Mouse (Mus musculus) lung, adult 2 months (tissue): ENCODE measurements around the gene Bcas3. TPM values are rescaled to one million over a fixed set of nuclear protein-coding genes. Genes with fewer than 3 reads are reported as not detected.

Experiments
- DNase-seq: peaks from one replicate; pipeline ENCODE4 v3.0.0; 2022
- H3K4me1 ChIP-seq: fragments of 200-500 bp; 2 replicates; pipeline ENCODE4 v1.6.1; 2011; ENCODE audit warnings: low read length; ENCODE audit not compliant: control insufficient read depth, insufficient read depth
- H3K4me3 ChIP-seq: fragments of 200-500 bp; replicated peaks from 2 replicates; pipeline ENCODE3; 2011; ENCODE audit warnings: low read depth, mild to moderate bottlenecking, control low read depth, low read length; ENCODE audit errors: extremely low read depth
- CTCF ChIP-seq: fragments of 200-500 bp; IDR thresholded peaks from 2 replicates; pipeline ENCODE4 v1.5.1; 2011; ENCODE audit warnings: mild to moderate bottlenecking, low read length, control low read depth; ENCODE audit not compliant: insufficient read depth
- POLR2A ChIP-seq: fragments of 200-500 bp; IDR thresholded peaks from 2 replicates; pipeline ENCODE4 v1.6.1; 2011; ENCODE audit warnings: low read depth, mild to moderate bottlenecking, control low read depth, low read length, borderline replicate concordance; ENCODE audit errors: extremely low read depth
- WGBS: fragments of 180-500 bp; shearing (Covaris S2); methylation state at CpG from one replicate; pipeline ENCODE4 v1.1.7; 2018; 5-methylcytosine and 5-hydroxymethylcytosine counted together
- polyA plus RNA-seq: library from polyadenylated mRNA; depleted of rRNA; stranded (reverse); fragments of >200 nt; gene quantifications from 2 replicates; pipeline ENCODE4 v1.2.3, GENCODE M21; 2012

Gene Bcas3
- polyA plus RNA-seq, 1 experiment: 55.7 TPM

DNA sequence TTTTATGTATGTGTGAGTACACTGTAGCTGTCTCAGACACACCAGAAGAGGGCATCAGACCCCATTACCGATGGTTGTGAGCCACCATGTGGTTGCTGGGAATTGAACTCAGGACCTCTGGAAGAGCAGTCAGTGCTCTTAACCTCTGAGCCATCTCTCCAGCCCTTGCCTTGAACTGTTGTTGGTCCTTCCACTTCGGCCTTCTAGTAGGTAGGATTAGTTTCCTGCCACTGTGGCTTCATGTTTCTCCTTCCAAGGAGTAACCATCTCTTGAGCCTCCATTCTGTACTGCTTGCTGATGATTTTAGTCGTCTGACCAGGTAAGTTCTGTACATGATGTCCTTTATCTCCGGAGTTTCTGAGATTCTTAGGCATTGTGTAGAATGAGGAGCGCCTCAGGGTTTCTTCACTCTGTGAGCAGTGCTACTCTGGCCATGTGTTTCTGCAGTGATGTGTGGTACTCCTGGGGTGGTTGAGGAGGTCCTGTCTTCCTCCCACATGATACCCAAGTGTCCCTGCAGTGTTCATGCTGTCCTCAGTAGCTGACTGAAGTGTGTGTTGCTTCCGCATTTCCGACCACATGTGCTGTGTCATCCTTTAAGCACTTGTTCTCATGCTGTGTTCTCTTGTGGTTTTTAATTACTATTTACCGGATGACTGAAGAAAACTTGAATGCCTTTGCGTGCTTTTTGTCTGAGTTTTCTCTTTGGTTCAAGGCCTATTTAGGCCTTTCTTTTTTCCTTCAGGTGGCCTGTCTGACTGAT lies 29.2 kb upstream of the Bcas3 start:
- WGBS: 79% methylated on average over 9 of the region's 9 CpGs
- no peak overlapping the region for H3K4me3 ChIP-seq
- no peak for TF ChIP-seq CTCF
- no peak for TF ChIP-seq POLR2A
- no peak for DNase-seq
- H3K4me1 ChIP-seq: peaks cover 3% of the 10 kb centered on the region; the same call in 1 of the 2 replicates

DNA sequence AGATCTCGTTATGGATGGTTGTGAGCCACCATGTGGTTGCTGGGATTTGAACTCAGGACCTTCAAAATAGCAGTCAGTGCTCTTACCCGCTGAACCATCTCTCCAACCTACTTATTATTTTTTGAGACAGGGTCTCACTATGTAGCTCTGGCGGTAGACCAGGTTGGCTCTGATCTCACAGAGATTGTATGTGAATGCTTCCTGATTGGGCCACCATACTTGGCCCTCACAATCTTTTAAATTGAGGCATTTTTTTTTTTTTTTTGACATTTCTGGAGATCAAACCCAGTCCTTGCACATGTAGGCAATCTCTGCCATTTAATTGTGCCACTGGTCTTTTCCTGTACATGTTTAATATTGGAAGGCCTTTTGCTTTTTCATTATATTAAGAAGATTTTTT lies 24.2 kb upstream of the Bcas3 start:
- no peak for TF ChIP-seq POLR2A
- no peak for TF ChIP-seq CTCF
- WGBS: 93% methylated on average over 3 of the region's 3 CpGs
- peaks cover 4% of the 10 kb centered on the region for H3K4me1 ChIP-seq
- no peak overlapping the region for H3K4me3 ChIP-seq
- DNase-seq: no peak

DNA sequence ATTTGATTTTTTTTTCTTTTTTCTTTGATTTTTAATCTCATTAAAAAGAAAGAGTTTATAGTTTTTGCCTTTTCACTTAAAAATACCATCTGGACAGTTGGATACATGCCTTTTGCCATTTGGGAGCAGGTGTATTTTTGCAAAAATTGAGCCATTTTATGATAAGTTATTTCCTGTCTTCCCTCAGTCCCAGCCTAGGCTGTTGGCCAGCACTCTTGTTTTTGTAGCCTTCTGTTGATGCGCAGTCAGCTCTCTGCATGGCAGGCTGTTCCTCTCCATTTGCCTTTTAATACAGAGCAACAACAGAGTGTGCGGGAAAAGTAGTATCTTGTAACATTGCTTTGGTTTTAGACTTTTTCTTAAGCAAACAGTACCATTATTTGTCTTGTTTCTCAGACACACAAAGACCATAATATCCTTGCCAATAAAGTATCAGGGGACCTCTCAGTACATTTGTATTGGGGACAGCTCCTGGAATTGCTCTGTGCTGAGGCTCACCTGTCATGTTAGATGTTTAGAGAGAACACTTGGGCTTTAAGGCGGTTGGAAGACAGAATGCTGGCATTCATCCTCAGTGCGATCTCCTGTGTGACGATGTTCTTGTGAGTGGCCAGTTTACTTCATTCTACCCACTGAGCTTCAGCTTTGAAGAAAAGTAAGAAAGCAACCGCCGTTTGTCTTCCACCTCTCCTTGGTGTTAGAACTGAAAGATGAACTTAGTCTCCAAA lies 23.6 kb upstream of the Bcas3 start:
- no peak for TF ChIP-seq CTCF
- 82% methylated on average over 7 of the region's 7 CpGs for WGBS
- Histone ChIP-seq H3K4me1 (peaks cover 2% of the 10 kb centered on the region; the same call in 1 of the 2 replicates), H3K4me3 (no peak overlapping the region)
- DNase-seq: no peak

DNA sequence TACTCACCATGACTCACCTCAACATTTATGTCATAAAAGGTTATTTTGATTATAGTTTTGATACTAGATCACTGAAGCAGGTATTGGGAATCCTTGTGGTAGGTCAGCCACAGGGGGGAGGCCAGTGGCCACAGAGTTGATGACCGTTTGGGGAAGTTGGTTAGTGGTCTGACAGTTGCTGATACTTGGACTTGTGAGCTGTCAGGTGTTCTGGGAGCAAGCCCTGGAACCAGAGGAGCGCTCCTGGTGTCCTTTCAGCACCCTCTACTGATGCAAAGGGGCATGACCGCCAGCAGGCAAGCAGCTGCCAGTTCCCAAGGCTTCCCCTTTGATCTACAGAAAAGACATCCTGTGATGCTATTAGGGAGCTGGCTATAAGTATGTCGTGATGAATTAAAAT lies 18.2 kb upstream of the Bcas3 start:
- peak; percentile 39 for DNase-seq
- 51% methylated on average over 4 of the region's 4 CpGs for WGBS
- TF ChIP-seq POLR2A (no peak), CTCF (peak; percentile 66)
- Histone ChIP-seq H3K4me3 (no peak overlapping the region), H3K4me1 (no peaks in the 10 kb centered on the region)

DNA sequence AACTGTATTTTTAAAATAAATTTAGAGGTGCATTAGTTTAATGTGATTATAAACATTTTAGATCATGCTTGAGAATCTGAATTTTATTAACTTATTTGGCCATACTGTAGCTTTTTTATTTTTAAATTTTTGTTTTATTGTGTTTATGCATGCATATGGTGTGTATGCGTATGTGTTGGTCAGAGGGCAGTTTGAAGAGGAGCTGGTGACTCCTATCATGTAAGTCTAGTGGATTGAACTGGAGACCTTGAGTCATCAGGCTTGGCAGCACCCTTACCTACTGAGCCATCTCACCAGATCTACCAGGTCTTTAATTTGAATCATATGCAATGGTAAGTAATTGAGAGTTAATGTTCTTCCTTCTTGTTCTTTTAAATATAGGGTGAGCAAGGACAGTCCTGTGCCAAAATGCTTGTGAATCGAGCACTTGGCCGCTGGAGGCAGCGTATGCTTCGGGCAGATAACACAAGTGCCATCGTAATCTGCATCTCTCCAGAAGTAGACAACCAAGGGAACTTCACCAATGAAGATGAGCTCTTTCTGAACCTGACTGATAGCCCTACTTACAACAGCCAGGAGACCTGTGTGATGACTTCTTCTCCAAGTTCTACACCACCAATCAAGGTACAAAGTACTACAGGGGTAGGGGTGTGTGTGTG lies 13.7 kb upstream of the Bcas3 start:
- DNase-seq: no peak
- WGBS: 92% methylated on average over 6 of the region's 6 CpGs
- Histone ChIP-seq H3K4me3 (no peak overlapping the region), H3K4me1 (no peaks in the 10 kb centered on the region)
- no peak for TF ChIP-seq POLR2A
- TF ChIP-seq CTCF: no peak

DNA sequence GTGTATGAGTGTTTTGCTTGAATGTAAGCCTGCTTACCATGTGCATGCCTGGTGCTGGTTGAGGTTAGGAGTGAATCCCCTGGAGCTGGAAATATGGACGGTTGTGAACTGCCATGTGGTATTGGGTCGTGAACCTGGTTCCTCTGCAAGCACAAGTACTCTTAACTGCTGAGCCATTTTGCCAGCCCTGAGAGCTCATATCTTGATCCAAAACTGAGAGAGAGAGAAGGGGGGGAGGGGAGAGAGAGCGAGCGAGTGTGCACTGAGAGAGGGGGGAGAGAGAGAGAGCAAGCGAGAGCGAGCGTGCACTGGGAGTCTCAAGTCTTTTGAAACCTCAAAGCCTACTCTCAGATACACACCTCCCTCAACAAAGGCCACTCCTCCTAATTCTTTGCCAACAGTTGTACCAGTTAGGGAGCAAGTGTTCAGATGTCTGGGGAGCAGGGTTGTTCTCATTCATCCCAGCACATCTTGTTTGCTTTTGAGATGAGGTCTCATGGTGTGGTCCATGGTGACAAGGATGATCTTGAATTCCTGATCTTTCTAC lies 12.8 kb upstream of the Bcas3 start:
- Histone ChIP-seq H3K4me1 (no peaks in the 10 kb centered on the region), H3K4me3 (no peak overlapping the region)
- TF ChIP-seq CTCF: no peak
- no peak for TF ChIP-seq POLR2A
- WGBS: 81% methylated on average over 7 of the region's 7 CpGs
- no peak for DNase-seq

DNA sequence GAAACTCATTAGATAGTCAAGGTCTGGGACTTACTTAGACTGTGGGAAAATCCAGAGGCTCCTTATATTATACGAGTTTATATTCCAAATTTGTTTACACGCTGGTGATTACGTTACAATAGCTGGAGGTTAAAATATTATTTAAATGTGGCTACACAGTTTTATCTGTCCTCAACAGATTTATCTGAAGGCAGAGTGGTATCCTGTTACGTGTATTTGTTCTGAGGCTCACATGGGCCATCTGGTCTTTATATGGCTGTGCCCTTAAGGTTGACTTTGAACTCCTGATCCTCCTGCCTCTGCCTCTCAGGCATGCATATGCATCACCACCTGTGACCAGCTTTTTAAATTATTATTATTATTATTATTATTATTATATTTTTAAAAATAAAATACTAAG lies 852 bp downstream of the Bcas3 start:
- Histone ChIP-seq H3K4me1 (peaks cover 5% of the 10 kb centered on the region; the same call in 1 of the 2 replicates), H3K4me3 (no peak overlapping the region)
- DNase-seq: no peak
- 48% methylated on average over 4 of the region's 4 CpGs for WGBS
- TF ChIP-seq CTCF (no peak), POLR2A (no peak)

DNA sequence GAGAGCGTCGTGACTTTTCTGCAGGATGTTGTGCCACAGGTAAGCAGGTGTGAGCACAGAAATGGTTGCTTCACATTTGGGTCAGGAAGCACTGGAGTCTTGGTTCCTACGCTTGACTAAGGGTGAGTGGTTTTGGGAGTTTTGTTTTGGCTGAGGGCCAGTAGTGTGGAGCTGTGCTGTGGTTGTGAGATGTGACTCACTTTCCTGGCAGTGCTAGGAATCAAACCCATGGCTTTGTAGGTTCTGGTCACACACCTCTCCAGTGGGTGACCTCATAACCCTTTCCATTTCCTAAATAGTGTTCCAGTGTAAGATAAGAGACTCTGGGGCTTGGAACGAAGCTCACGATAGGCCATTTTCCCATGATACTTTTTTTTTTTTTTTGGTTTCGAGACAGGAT lies 6.7 kb downstream of the Bcas3 start:
- TF ChIP-seq CTCF (no peak), POLR2A (no peak)
- H3K4me1 ChIP-seq: no peaks in the 10 kb centered on the region
- no peak for DNase-seq
- 87% methylated on average over 6 of the region's 6 CpGs for WGBS
- H3K4me3 ChIP-seq: no peak overlapping the region

DNA sequence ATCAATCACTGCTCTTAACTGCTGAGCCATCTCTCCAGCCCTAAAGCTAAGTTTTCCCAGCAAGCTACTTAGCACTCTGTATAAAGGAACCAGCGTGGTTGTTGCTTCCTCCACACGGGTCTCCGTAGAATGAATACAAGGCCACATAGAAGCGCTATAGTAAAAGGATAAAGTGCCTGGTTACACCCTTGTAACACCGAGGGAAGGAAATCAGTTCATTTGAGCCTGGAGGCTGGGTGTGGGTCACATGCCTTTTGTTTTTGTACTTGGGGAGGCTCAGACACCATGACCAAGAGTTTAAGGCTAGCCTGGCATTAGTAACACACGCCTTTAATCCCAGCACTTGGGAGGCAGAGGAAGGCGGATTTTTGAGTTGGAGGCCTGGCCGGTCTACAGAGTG lies 8.7 kb downstream of the Bcas3 start:
- TF ChIP-seq CTCF (no peak), POLR2A (no peak)
- no peak for DNase-seq
- Histone ChIP-seq H3K4me3 (no peak overlapping the region), H3K4me1 (no peaks in the 10 kb centered on the region)
- 88% methylated on average over 8 of the region's 8 CpGs for WGBS
